Mouse (Mus musculus) cortical plate, adult 2 months (tissue): Measurements from ENCODE around the gene Magi1.

ENCODE experiments used
- CTCF ChIP-seq: fragments of 200-500 bp; IDR thresholded peaks from 2 replicates; pipeline ENCODE4 v1.5.1; 2011; ENCODE audit warnings: mild to moderate bottlenecking, control low read depth, low read length; ENCODE audit not compliant: insufficient read depth; ENCODE audit errors: extremely low read depth
- POLR2A ChIP-seq: fragments of 200-500 bp; IDR thresholded peaks from 2 replicates; pipeline ENCODE4 v1.6.1; 2011; ENCODE audit warnings: mild to moderate bottlenecking, low read length, control low read depth; ENCODE audit not compliant: insufficient read depth; ENCODE audit errors: extremely low read depth

- TF ChIP-seq POLR2A (no peak), CTCF (peak; percentile 32; the same call in 1 of the 2 replicates)
Observed at GRCm38 (mm10) chr6:94139952-94140414, 143.7 kb downstream of the Magi1 start.
